Mouse (Mus musculus) G1E (cell line): ENCODE measurements around the gene Dnpep.

Experiments used
- CTCF ChIP-seq: IDR thresholded peaks from 2 replicates; pipeline ENCODE4 v1.5.1; 2012; ENCODE audit warnings: low read depth, low read length, inconsistent platforms, mixed read lengths
- POLR2AphosphoS5 ChIP-seq: IDR thresholded peaks from 2 replicates; pipeline ENCODE4 v1.6.1; 2012; ENCODE audit warnings: low read depth, low read length, inconsistent platforms; ENCODE audit not compliant: insufficient replicate concordance

DNA sequence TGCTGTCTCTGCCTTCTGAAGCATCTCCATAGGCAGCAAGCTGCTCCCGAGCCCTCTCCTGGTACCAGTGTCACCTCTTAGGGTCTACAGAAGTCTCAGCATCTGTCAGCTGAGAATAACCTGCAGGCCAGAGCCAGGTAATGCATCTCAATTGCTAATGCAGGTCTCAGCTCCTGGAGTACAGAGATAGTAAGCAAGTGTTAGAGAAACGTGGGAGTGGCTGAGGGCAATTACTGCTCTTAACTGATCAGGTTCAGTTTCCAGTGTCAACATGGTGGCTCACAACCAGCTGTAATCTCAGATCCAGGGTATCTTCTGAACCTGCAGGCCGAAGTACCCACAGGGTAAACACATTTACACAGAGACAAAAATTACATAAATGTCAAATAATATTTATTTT is 18.7 kb upstream of the Dnpep start:
- 0 out of 2 replicates have a peak, but pooled peaks have one; percentile 9 for TF ChIP-seq CTCF
- TF ChIP-seq POLR2AphosphoS5: no peak
